Mouse (Mus musculus): ENCODE measurements at regions not wholly inside any gene's neighbourhood (a gene's known extent, or its start where the extent isn't known, plus 50 kb on each side); places are given as distances from the start of the nearest gene placed in this dataset.

DNA sequence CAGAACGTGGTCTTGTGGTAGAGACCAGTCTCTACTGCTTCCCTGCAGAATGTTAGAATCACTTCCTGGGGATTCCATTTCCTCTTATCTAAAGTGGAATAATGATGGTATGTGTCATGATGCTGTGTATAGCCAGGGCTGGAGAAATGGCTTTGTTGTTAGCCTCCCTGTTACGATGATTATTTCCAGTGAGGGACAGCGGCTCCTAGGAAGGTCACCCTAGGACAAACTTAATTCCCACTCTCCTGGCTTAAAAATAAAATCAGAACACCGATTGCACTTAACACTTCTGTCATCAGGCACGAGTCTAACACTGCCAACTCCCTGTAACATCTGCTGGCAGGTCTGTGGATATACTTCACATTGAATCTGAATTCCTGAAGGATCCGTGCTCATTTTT lies 151.9 kb upstream of the Hs3st2 start:
- in situ Hi-C loops (cut with MboI; ENCODE audit: low pct_ligation_motif_present, low pct_unique_long_range_greater_than_20kb, low sequenced_read_pairs): no loop called here
- dilution Hi-C loops (cut with MboI; ENCODE audit: extremely low pct_ligation_motif_present, extremely low pct_unique_long_range_greater_than_20kb, low sequenced_read_pairs): no loop called here
- H3K79me2 ChIP-seq (replicated peaks; ENCODE audit: control insufficient read depth, extremely low read depth, insufficient read depth, poor library complexity, severe bottlenecking): no peaks in the 10 kb centered on the region
- H3K27me3 ChIP-seq (replicated peaks): peaks cover 51% of the 10 kb centered on the region
- H3K4me2 ChIP-seq (ENCODE audit: insufficient read depth, low read depth, poor library complexity, severe bottlenecking): no peak overlapping the region
- DNase-seq (ENCODE audit: extremely low read depth): no peak
- no peak overlapping the region for H3K27ac ChIP-seq (ENCODE audit: insufficient read depth, low read depth)
- H3K4me3 ChIP-seq (replicated peaks in 1 of 3; ENCODE audit: low read depth in 2 of 3, low read length in 2 of 3, poor library complexity in 1 of 3): no peak overlapping the region
- H3K4me1 ChIP-seq (ENCODE audit: control insufficient read depth in 1 of 2, insufficient read depth in 2 of 2): no peaks in the 10 kb centered on the region
- no peak for TF ChIP-seq MXI1 (IDR thresholded peaks at IDR 0.05; ENCODE audit: low read depth, low read length)
- TF ChIP-seq E2F4 (IDR thresholded peaks at IDR 0.05; ENCODE audit: insufficient replicate concordance, low read depth, low read length): no peak
- TF ChIP-seq TCF12 (IDR thresholded peaks at IDR 0.05; ENCODE audit: low read depth, low read length): no peak
- TF ChIP-seq GABPA (IDR thresholded peaks at IDR 0.05; ENCODE audit: insufficient replicate concordance, low read depth, low read length): no peak
- TF ChIP-seq PAX5 (IDR thresholded peaks at IDR 0.05; ENCODE audit: low read length): no peak
- no peak for TF ChIP-seq ZC3H11A (IDR thresholded peaks at IDR 0.05; ENCODE audit: low read depth, low read length)
- TF ChIP-seq USF1 (IDR thresholded peaks at IDR 0.05; ENCODE audit: low read depth, low read length): no peak
- TF ChIP-seq MYC (IDR thresholded peaks at IDR 0.05; ENCODE audit: low read depth, low read length): no peak
- no peak for TF ChIP-seq JUND (conservative IDR thresholded peaks at IDR 0.05; ENCODE audit: low read depth, low read length)
- TF ChIP-seq MEF2A (IDR thresholded peaks at IDR 0.05; ENCODE audit: borderline replicate concordance, low read depth, low read length): no peak
- TF ChIP-seq CTCF (conservative IDR thresholded peaks at IDR 0.05 in 1 of 2, IDR thresholded peaks at IDR 0.05 in 1 of 2; ENCODE audit: low read depth in 2 of 2, low read length in 2 of 2): no peak
- no peak for TF ChIP-seq MAX (IDR thresholded peaks at IDR 0.05; ENCODE audit: low read length)
- no peak for TF ChIP-seq MAZ (IDR thresholded peaks at IDR 0.05; ENCODE audit: low read depth, low read length)
- TF ChIP-seq RCOR1 (conservative IDR thresholded peaks at IDR 0.05; ENCODE audit: low read depth, low read length): no peak
- no peak for TF ChIP-seq SMC3 (IDR thresholded peaks at IDR 0.05; ENCODE audit: low read depth, low read length)
- no peak for TF ChIP-seq ZMIZ1 (IDR thresholded peaks at IDR 0.05; ENCODE audit: low read depth, low read length)
- no peak for TF ChIP-seq ELF1 (IDR thresholded peaks at IDR 0.05; ENCODE audit: low read depth, low read length)
- no peak for TF ChIP-seq ZNF384 (IDR thresholded peaks at IDR 0.05; ENCODE audit: low read depth, low read length)
- H3K9me3 ChIP-seq (replicated peaks; ENCODE audit: low read length): no peaks in the 10 kb centered on the region
- no peak overlapping the region for H3K9ac ChIP-seq (ENCODE audit: insufficient read depth, low read depth)
- H3K36me3 ChIP-seq (replicated peaks in 1 of 2; ENCODE audit: control insufficient read depth in 1 of 2, insufficient read depth in 1 of 2, low read length in 1 of 2): no peaks in the 10 kb centered on the region

DNA sequence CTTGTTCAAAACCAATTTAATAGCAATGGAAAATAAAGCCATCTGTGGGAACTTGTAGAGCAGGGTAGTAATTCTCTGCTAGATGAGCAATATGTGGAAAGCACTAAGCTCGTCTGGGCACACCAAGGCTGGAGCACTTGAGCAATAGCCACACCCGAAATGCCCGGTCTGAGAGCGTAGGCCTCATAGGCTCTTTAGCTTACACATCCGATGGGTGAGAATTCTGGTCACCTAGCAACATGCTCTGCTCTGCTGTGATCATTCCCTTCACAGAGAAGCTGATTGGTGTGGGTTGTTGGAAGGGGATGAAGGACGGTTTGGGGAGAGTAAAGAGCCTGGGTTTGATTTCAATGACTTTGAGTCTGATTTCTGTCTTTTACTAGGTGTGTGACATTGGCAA lies 143.8 kb upstream of the Hs3st2 start:
- H3K27me3 ChIP-seq (replicated peaks): peaks cover 53% of the 10 kb centered on the region
- TF ChIP-seq CTCF (conservative IDR thresholded peaks at IDR 0.05 in 1 of 2, IDR thresholded peaks at IDR 0.05 in 1 of 2; ENCODE audit: low read depth in 2 of 2, low read length in 2 of 2) (no peak), UBTF (IDR thresholded peaks at IDR 0.05; ENCODE audit: low read depth, low read length) (no peak), MEF2A (IDR thresholded peaks at IDR 0.05; ENCODE audit: borderline replicate concordance, low read depth, low read length) (no peak), CHD2 (IDR thresholded peaks at IDR 0.05; ENCODE audit: low read length) (no peak), TBP (conservative IDR thresholded peaks at IDR 0.05; ENCODE audit: low read depth, low read length) (no peak), NRF1 (IDR thresholded peaks at IDR 0.05; ENCODE audit: low read depth, low read length) (no peak), MAX (IDR thresholded peaks at IDR 0.05; ENCODE audit: low read length) (no peak), TCF12 (IDR thresholded peaks at IDR 0.05; ENCODE audit: low read depth, low read length) (no peak)
- no peak overlapping the region for H3K27ac ChIP-seq (ENCODE audit: insufficient read depth, low read depth)
- H3K4me3 ChIP-seq (replicated peaks in 1 of 3; ENCODE audit: low read depth in 2 of 3, low read length in 2 of 3, poor library complexity in 1 of 3): no peak overlapping the region
- H3K4me2 ChIP-seq (ENCODE audit: insufficient read depth, low read depth, poor library complexity, severe bottlenecking): no peak overlapping the region
- H3K4me1 ChIP-seq (ENCODE audit: control insufficient read depth in 1 of 2, insufficient read depth in 2 of 2): no peaks in the 10 kb centered on the region
- dilution Hi-C loops (cut with MboI; ENCODE audit: extremely low pct_ligation_motif_present, extremely low pct_unique_long_range_greater_than_20kb, low sequenced_read_pairs) (no loop called here), in situ Hi-C loops (cut with MboI; ENCODE audit: low pct_ligation_motif_present, low pct_unique_long_range_greater_than_20kb, low sequenced_read_pairs) (no loop called here)
- H3K36me3 ChIP-seq (replicated peaks in 1 of 2; ENCODE audit: control insufficient read depth in 1 of 2, insufficient read depth in 1 of 2, low read length in 1 of 2): no peaks in the 10 kb centered on the region
- H3K79me2 ChIP-seq (replicated peaks; ENCODE audit: control insufficient read depth, extremely low read depth, insufficient read depth, poor library complexity, severe bottlenecking): no peaks in the 10 kb centered on the region
- DNase-seq (ENCODE audit: extremely low read depth): no peak
- H3K9ac ChIP-seq (ENCODE audit: insufficient read depth, low read depth): no peak overlapping the region
- no peaks in the 10 kb centered on the region for H3K9me3 ChIP-seq (replicated peaks; ENCODE audit: low read length)
